Mouse (Mus musculus) layer of hippocampus, adult 2 months (tissue): ENCODE measurements around the gene Tmem189. TPM values are rescaled to one million over a fixed set of nuclear protein-coding genes. Genes with fewer than 3 reads are reported as not detected.

Source experiments
- DNase-seq, 2 experiments: peaks; one replicate each; pipeline ENCODE4 v3.0.0; 2022; ENCODE audit warnings: low spot score in 2 of 2
- H3K27ac ChIP-seq: fragments of 200-600 bp; 2 replicates; pipeline ENCODE4 v1.8.1; 2022
- H3K4me3 ChIP-seq: fragments of 200-600 bp; 2 replicates; pipeline ENCODE4 v1.8.1; 2022; ENCODE audit warnings: mild to moderate bottlenecking
- CTCF ChIP-seq: fragments of 200-600 bp; conservative IDR thresholded peaks from 2 replicates; pipeline ENCODE4 v1.8.1; 2022; ENCODE audit warnings: antibody characterized with exemption, mild to moderate bottlenecking, moderate library complexity
- microRNA-seq, 2 experiments: library from miRNA; unstranded; fragments of <30 nt; microRNA quantifications; one replicate each; pipeline ENCODE4 v1.2.0; 2021
- total RNA-seq, 2 experiments: library from RNA; stranded (reverse); gene quantifications; 2 replicates each; pipeline ENCODE4 v1.2.3; 2021

Tmem189 gene
- total RNA-seq, 2 experiments from 2014 or later: 43.6 to 46.9 TPM

- H3K4me3 ChIP-seq: no peak overlapping the region
- DNase-seq: no peak
- TF ChIP-seq CTCF: no peak
- H3K27ac ChIP-seq: peak overlapping the region; percentile 39; the same call in 1 of the 2 replicates
Measured at GRCm38 (mm10) chr2:167595761-167596171, 93.9 kb downstream of the Tmem189 start.

- 0 out of 2 replicates have a peak, but pooled peaks have one; percentile 4 for TF ChIP-seq CTCF
- peak; percentile 38 to 45 for DNase-seq
- Histone ChIP-seq H3K27ac (peak overlapping the region; percentile 58; the same call in 1 of the 2 replicates), H3K4me3 (no peak overlapping the region)
Measured at GRCm38 (mm10) chr2:167594444-167594934, 95.1 kb downstream of the Tmem189 start.

GRCm38 (mm10) chr2:167593551-167594250 lies 95.9 kb downstream of the Tmem189 start:
- H3K4me3 ChIP-seq: no peak overlapping the region
- no peak for DNase-seq
- no peak for TF ChIP-seq CTCF
- peak overlapping the region; percentile 58; the same call in 1 of the 2 replicates for H3K27ac ChIP-seq

Small RNAs within 50 kb of the gene (microRNA-seq; reads per million reads assigned to microRNA genes)
- 0 reads per million in 2 experiments for gene Gm22355

Other genes with a start within 250 kb of the Tmem189 start
- 10 to 100 TPM; 50.9 to 51.6 TPM for gene Rnf114, start 197.2 kb downstream of the Tmem189 start, total RNA-seq
- gene Spata2, start 196.9 kb downstream of the Tmem189 start, total RNA-seq: 10 to 100 TPM; 80.9 to 82.4 TPM
- gene Snai1, start 151.6 kb downstream of the Tmem189 start, total RNA-seq: under 1 TPM; 0.64 to 0.82 TPM
- 100 to 1,000 TPM; 216 to 232 TPM for gene Ube2v1, start 57.7 kb downstream of the Tmem189 start, total RNA-seq
- 10 to 100 TPM; 36.5 to 44.2 TPM for gene Gm20431, start 28.3 kb downstream of the Tmem189 start, total RNA-seq
- 10 to 100 TPM; 25.8 to 32.0 TPM for gene Cebpb, start 907 bp downstream of the Tmem189 start, total RNA-seq
- gene Ptpn1, start 242.2 kb upstream of the Tmem189 start, total RNA-seq: 10 to 100 TPM; 56.3 to 64.4 TPM